Mouse (Mus musculus): Measurements from ENCODE around the gene BC049730. TPM values are rescaled to one million over a fixed set of nuclear protein-coding genes. Genes with fewer than 3 reads are reported as not detected.

Gene BC049730
- polyA plus RNA-seq (2012; rRNA removed) = not detected in 2 replicates

GRCm38 (mm10) chr7:24708832-24709292, at the start of gene BC049730:
TSS of gene BC049730 (plus strand) at chr7:24709242.

GRCm38 (mm10) chr7:24676575-24676974, 32.5 kb upstream of the BC049730 start, which contains the start of gene Tex101:
TSS of gene Tex101 (minus strand) at chr7:24676675.

GRCm38 (mm10) chr7:24726808-24727207, 17.8 kb downstream of the BC049730 start, which contains the start of gene Gm4763:
TSS of gene Gm4763 (minus strand) at chr7:24726908.

GRCm38 (mm10) chr7:24760211-24760610, 51.2 kb downstream of the BC049730 start, which contains the start of gene Cd177:
TSS of gene Cd177 (minus strand) at chr7:24760311.

Other genes starting within 250 kb of the BC049730 start
- gene Plaur, start 246.8 kb upstream of the BC049730 start, polyA plus RNA-seq (2012; rRNA removed) = 1.7 and 2.1 TPM in 2 replicates
- gene Cadm4, start 227.2 kb upstream of the BC049730 start, polyA plus RNA-seq (2012; rRNA removed) = 0.27 and 0.43 TPM in 2 replicates
- 3.0 and 3.6 TPM in 2 replicates for gene Zfp428, start 202.2 kb upstream of the BC049730 start, polyA plus RNA-seq (2012; rRNA removed)
- gene AC161166.1, start 196.8 kb upstream of the BC049730 start, polyA plus RNA-seq (2012; rRNA removed) = not detected in 2 replicates
- gene Irgq, start 178.6 kb upstream of the BC049730 start, polyA plus RNA-seq (2012; rRNA removed) = 1.7 and 1.9 TPM in 2 replicates
- gene Pinlyp, start 163.1 kb upstream of the BC049730 start, polyA plus RNA-seq (2012; rRNA removed) = 0.03 TPM in 1 of 2 replicates, not detected in the other
- gene Xrcc1, start 163.0 kb upstream of the BC049730 start, polyA plus RNA-seq (2012; rRNA removed) = 27.1 and 28.3 TPM in 2 replicates
- gene Ethe1, start 121.7 kb upstream of the BC049730 start, polyA plus RNA-seq (2012; rRNA removed) = 11.6 and 14.7 TPM in 2 replicates
- gene Zfp575, start 121.6 kb upstream of the BC049730 start, polyA plus RNA-seq (2012; rRNA removed) = 0.08 and 0.12 TPM in 2 replicates
- 0.61 and 0.70 TPM in 2 replicates for gene Phldb3, start 98.5 kb upstream of the BC049730 start, polyA plus RNA-seq (2012; rRNA removed)
- 0.16 TPM in 1 of 2 replicates, not detected in the other for gene Lypd3, start 72.7 kb upstream of the BC049730 start, polyA plus RNA-seq (2012; rRNA removed)
- gene Tex101, start 32.6 kb upstream of the BC049730 start, polyA plus RNA-seq (2012; rRNA removed) = not detected in 2 replicates
- not detected in 2 replicates for gene Gm4763, start 17.7 kb downstream of the BC049730 start, polyA plus RNA-seq (2012; rRNA removed)
- gene Cd177, start 51.1 kb downstream of the BC049730 start, polyA plus RNA-seq (2012; rRNA removed) = 0.75 and 1.2 TPM in 2 replicates
- 0.24 and 0.32 TPM in 2 replicates for gene Ceacam10, start 68.0 kb downstream of the BC049730 start, polyA plus RNA-seq (2012; rRNA removed)
- gene Gm9844, start 153.0 kb downstream of the BC049730 start, polyA plus RNA-seq (2012; rRNA removed) = 1.7 and 1.9 TPM in 2 replicates
- not detected in 2 replicates for gene Lypd4, start 160.7 kb downstream of the BC049730 start, polyA plus RNA-seq (2012; rRNA removed)
- gene Dmrtc2, start 160.8 kb downstream of the BC049730 start, polyA plus RNA-seq (2012; rRNA removed) = not detected in 2 replicates
- 596 and 702 TPM in 2 replicates for gene Rps19, start 175.1 kb downstream of the BC049730 start, polyA plus RNA-seq (2012; rRNA removed)
- 0.87 and 1.1 TPM in 2 replicates for gene Cd79a, start 188.1 kb downstream of the BC049730 start, polyA plus RNA-seq (2012; rRNA removed)
- gene Arhgef1, start 193.7 kb downstream of the BC049730 start, polyA plus RNA-seq (2012; rRNA removed) = 36.8 and 43.9 TPM in 2 replicates
- not detected in 2 replicates for gene Gm4881, start 235.3 kb downstream of the BC049730 start, polyA plus RNA-seq (2012; rRNA removed)